Mouse (Mus musculus) skeletal muscle tissue, adult 2 months (tissue): ENCODE measurements around the gene S100a2.

Experiments
- DNase-seq: peaks from one replicate; pipeline ENCODE4 v3.0.0-alpha.2; 2012; ENCODE audit warnings: low read depth, low spot score

Gene S100a2

GRCm38 (mm10) chr3:90615415-90615814, 25.4 kb downstream of the S100a2 start:
- DNase-seq: peak; percentile 70

GRCm38 (mm10) chr3:90615911-90616310, 25.9 kb downstream of the S100a2 start:
- DNase-seq: no peak

- no peak for DNase-seq
Measured at GRCm38 (mm10) chr3:90617586-90617985, 27.5 kb downstream of the S100a2 start.

- no peak for DNase-seq
Measured at GRCm38 (mm10) chr3:90621552-90621951, 31.5 kb downstream of the S100a2 start.

GRCm38 (mm10) chr3:90623435-90624071, 33.5 kb downstream of the S100a2 start:
- DNase-seq: no peak

- DNase-seq: no peak
Measured at GRCm38 (mm10) chr3:90625496-90625895, 35.4 kb downstream of the S100a2 start.

- DNase-seq: no peak
Measured at GRCm38 (mm10) chr3:90626266-90627021, 36.4 kb downstream of the S100a2 start.

- no peak for DNase-seq
Measured at GRCm38 (mm10) chr3:90627366-90627765, 37.3 kb downstream of the S100a2 start.

GRCm38 (mm10) chr3:90627807-90628206, 37.8 kb downstream of the S100a2 start:
- no peak for DNase-seq

- no peak for DNase-seq
Measured at GRCm38 (mm10) chr3:90629298-90629697, 39.3 kb downstream of the S100a2 start.

GRCm38 (mm10) chr3:90631984-90632383, 41.9 kb downstream of the S100a2 start:
- no peak for DNase-seq

- no peak for DNase-seq
Measured at GRCm38 (mm10) chr3:90638511-90639275, 48.6 kb downstream of the S100a2 start.

- no peak for DNase-seq
Measured at GRCm38 (mm10) chr3:90639511-90640154, 49.6 kb downstream of the S100a2 start.

- DNase-seq: no peak
Measured at GRCm38 (mm10) chr3:90640981-90641380, 50.9 kb downstream of the S100a2 start.
